Mouse (Mus musculus): ENCODE measurements around the gene Sptbn2. TPM values are rescaled to one million over a fixed set of nuclear protein-coding genes. Genes with fewer than 3 reads are reported as not detected.

Gene Sptbn2
- total RNA-seq (2014; fragmentation: Nextera tagmentation): 0.23 TPM in 1 of 2 replicates, not detected in the other
- not detected in 2 replicates for total RNA-seq (2017)

GRCm38 (mm10) chr19:4711098-4711600 is at the start of gene Sptbn2:
Sptbn2 (plus strand) TSS chr19:4711167.
- ATAC-seq (replicated peaks; ENCODE audit: poor library complexity, severe bottlenecking): no peak

GRCm38 (mm10) chr19:4666815-4667214 is 44.2 kb upstream of the Sptbn2 start:
- no peak for ATAC-seq (replicated peaks; ENCODE audit: poor library complexity, severe bottlenecking)

- ATAC-seq (replicated peaks; ENCODE audit: poor library complexity, severe bottlenecking): no peak
These were observed 40.2 kb upstream of the Sptbn2 start for GRCm38 (mm10) chr19:4670776-4671175.

GRCm38 (mm10) chr19:4672401-4672800 is 38.6 kb upstream of the Sptbn2 start:
- no peak for ATAC-seq (replicated peaks; ENCODE audit: poor library complexity, severe bottlenecking)

GRCm38 (mm10) chr19:4694346-4694745 is 16.6 kb upstream of the Sptbn2 start:
- ATAC-seq (replicated peaks; ENCODE audit: poor library complexity, severe bottlenecking): no peak

- ATAC-seq (replicated peaks; ENCODE audit: poor library complexity, severe bottlenecking): no peak
These were observed 13.8 kb upstream of the Sptbn2 start for GRCm38 (mm10) chr19:4697121-4697520.

- ATAC-seq (replicated peaks; ENCODE audit: poor library complexity, severe bottlenecking): no peak
These were observed 13.2 kb upstream of the Sptbn2 start for GRCm38 (mm10) chr19:4697721-4698120.

GRCm38 (mm10) chr19:4698205-4698677 is 12.7 kb upstream of the Sptbn2 start, which contains the start of gene Gm960:
Gm960 (minus strand) TSS chr19:4698668.
- peak; percentile 35 for ATAC-seq (replicated peaks; ENCODE audit: poor library complexity, severe bottlenecking)

- ATAC-seq (replicated peaks; ENCODE audit: poor library complexity, severe bottlenecking): no peak
These were observed 12.1 kb upstream of the Sptbn2 start for GRCm38 (mm10) chr19:4698856-4699255.

GRCm38 (mm10) chr19:4699821-4700220 is 11.1 kb upstream of the Sptbn2 start:
- ATAC-seq (replicated peaks; ENCODE audit: poor library complexity, severe bottlenecking): no peak

GRCm38 (mm10) chr19:4700656-4701055 is 10.3 kb upstream of the Sptbn2 start:
- no peak for ATAC-seq (replicated peaks; ENCODE audit: poor library complexity, severe bottlenecking)

GRCm38 (mm10) chr19:4701221-4701620 is 9.7 kb upstream of the Sptbn2 start:
- peak; percentile 86 for ATAC-seq (replicated peaks; ENCODE audit: poor library complexity, severe bottlenecking)

GRCm38 (mm10) chr19:4708765-4709164 is 2.2 kb upstream of the Sptbn2 start:
- ATAC-seq (replicated peaks; ENCODE audit: poor library complexity, severe bottlenecking): no peak

- no peak for ATAC-seq (replicated peaks; ENCODE audit: poor library complexity, severe bottlenecking)
These were observed 711 bp downstream of the Sptbn2 start for GRCm38 (mm10) chr19:4711601-4712155.

GRCm38 (mm10) chr19:4712156-4712780 is 1.3 kb downstream of the Sptbn2 start:
- ATAC-seq (replicated peaks; ENCODE audit: poor library complexity, severe bottlenecking): no peak; the same call in none of the 2 replicates

- no peak; the same call in 1 of the 2 replicates for ATAC-seq (replicated peaks; ENCODE audit: poor library complexity, severe bottlenecking)
These were observed 2.0 kb downstream of the Sptbn2 start for GRCm38 (mm10) chr19:4712781-4713526.

- ATAC-seq (replicated peaks; ENCODE audit: poor library complexity, severe bottlenecking): no peak
These were observed 2.9 kb downstream of the Sptbn2 start for GRCm38 (mm10) chr19:4713886-4714285.

- ATAC-seq (replicated peaks; ENCODE audit: poor library complexity, severe bottlenecking): no peak
These were observed 5.8 kb downstream of the Sptbn2 start for GRCm38 (mm10) chr19:4716756-4717155.

- ATAC-seq (replicated peaks; ENCODE audit: poor library complexity, severe bottlenecking): no peak
These were observed 6.3 kb downstream of the Sptbn2 start for GRCm38 (mm10) chr19:4717281-4717680.

GRCm38 (mm10) chr19:4718716-4719115 is 7.7 kb downstream of the Sptbn2 start:
- peak; percentile 82 for ATAC-seq (replicated peaks; ENCODE audit: poor library complexity, severe bottlenecking)

- no peak for ATAC-seq (replicated peaks; ENCODE audit: poor library complexity, severe bottlenecking)
These were observed 8.4 kb downstream of the Sptbn2 start for GRCm38 (mm10) chr19:4719351-4719764.
